Mouse (Mus musculus): ENCODE measurements around the gene Fbxo8. TPM values are rescaled to one million over a fixed set of nuclear protein-coding genes. Genes with fewer than 3 reads are reported as not detected.
A peak's percentile ranks its signal among the peaks of the same experiment; 100 is the strongest.

The Fbxo8 gene
- 28.7 and 32.8 TPM in 2 replicates for polyA plus RNA-seq (2011; ENCODE audit: insufficient read length, low read depth, missing spikeins)

GRCm38 (mm10) chr8:56550558-56551360 lies at the start of gene Fbxo8, which contains the start of gene Cep44:
Fbxo8 (plus strand) TSS chr8:56551090.
Cep44 (minus strand) TSS chr8:56551047.
- TF ChIP-seq CTCF (IDR thresholded peaks at IDR 0.05; ENCODE audit: borderline replicate concordance, insufficient read depth, low read length) (no peak), POLR2A (IDR thresholded peaks at IDR 0.05; ENCODE audit: low read depth, low read length) (0 out of 2 replicates have a peak, but pooled peaks have one; percentile 36)
- H3K4me1 ChIP-seq (ENCODE audit: control insufficient read depth, insufficient read depth, low read length) = no peaks in the 10 kb centered on the region; the same call in 1 of the 2 replicates
- peak within 1 kb of the TSS; percentile 53 for H3K27ac ChIP-seq (ENCODE audit: insufficient read depth, low read length)
- H3K4me3 ChIP-seq (ENCODE audit: insufficient read depth, low read length) = peak within 1 kb of the TSS; percentile 88

- H3K4me1 ChIP-seq (ENCODE audit: control insufficient read depth, insufficient read depth, low read length) = no peaks in the 10 kb centered on the region
- H3K27ac ChIP-seq (ENCODE audit: insufficient read depth, low read length) = no peak overlapping the region
- H3K4me3 ChIP-seq (ENCODE audit: insufficient read depth, low read length) = no peak overlapping the region
- no peak for TF ChIP-seq CTCF (IDR thresholded peaks at IDR 0.05; ENCODE audit: borderline replicate concordance, insufficient read depth, low read length)
- TF ChIP-seq POLR2A (IDR thresholded peaks at IDR 0.05; ENCODE audit: low read depth, low read length) = no peak
Observed at GRCm38 (mm10) chr8:56501911-56502310, 49.0 kb upstream of the Fbxo8 start.

- TF ChIP-seq CTCF (IDR thresholded peaks at IDR 0.05; ENCODE audit: borderline replicate concordance, insufficient read depth, low read length) = no peak
- TF ChIP-seq POLR2A (IDR thresholded peaks at IDR 0.05; ENCODE audit: low read depth, low read length) = no peak
- H3K4me1 ChIP-seq (ENCODE audit: control insufficient read depth, insufficient read depth, low read length) = no peaks in the 10 kb centered on the region
- H3K27ac ChIP-seq (ENCODE audit: insufficient read depth, low read length) = no peak overlapping the region
- H3K4me3 ChIP-seq (ENCODE audit: insufficient read depth, low read length) = no peak overlapping the region
Observed at GRCm38 (mm10) chr8:56508318-56508951, 42.5 kb upstream of the Fbxo8 start.

GRCm38 (mm10) chr8:56508952-56509479 lies 41.9 kb upstream of the Fbxo8 start:
- no peak for TF ChIP-seq CTCF (IDR thresholded peaks at IDR 0.05; ENCODE audit: borderline replicate concordance, insufficient read depth, low read length)
- no peak overlapping the region for H3K27ac ChIP-seq (ENCODE audit: insufficient read depth, low read length)

GRCm38 (mm10) chr8:56518848-56519247 lies 32.0 kb upstream of the Fbxo8 start:
- Histone ChIP-seq H3K27ac (ENCODE audit: insufficient read depth, low read length) (no peak overlapping the region), H3K4me1 (ENCODE audit: control insufficient read depth, insufficient read depth, low read length) (no peaks in the 10 kb centered on the region), H3K4me3 (ENCODE audit: insufficient read depth, low read length) (no peak overlapping the region)
- no peak for TF ChIP-seq POLR2A (IDR thresholded peaks at IDR 0.05; ENCODE audit: low read depth, low read length)
- no peak for TF ChIP-seq CTCF (IDR thresholded peaks at IDR 0.05; ENCODE audit: borderline replicate concordance, insufficient read depth, low read length)

More at GRCm38 (mm10) chr8:56508952-56509479, 41.9 kb upstream of the Fbxo8 start:
- Histone ChIP-seq H3K4me1 (ENCODE audit: control insufficient read depth, insufficient read depth, low read length) (no peaks in the 10 kb centered on the region), H3K4me3 (ENCODE audit: insufficient read depth, low read length) (no peak overlapping the region)

GRCm38 (mm10) chr8:56520249-56520648 lies 30.6 kb upstream of the Fbxo8 start:
- no peak overlapping the region for H3K27ac ChIP-seq (ENCODE audit: insufficient read depth, low read length)
- H3K4me1 ChIP-seq (ENCODE audit: control insufficient read depth, insufficient read depth, low read length) = no peaks in the 10 kb centered on the region
- no peak for TF ChIP-seq POLR2A (IDR thresholded peaks at IDR 0.05; ENCODE audit: low read depth, low read length)
- TF ChIP-seq CTCF (IDR thresholded peaks at IDR 0.05; ENCODE audit: borderline replicate concordance, insufficient read depth, low read length) = no peak
- H3K4me3 ChIP-seq (ENCODE audit: insufficient read depth, low read length) = no peak overlapping the region

- no peak for TF ChIP-seq POLR2A (IDR thresholded peaks at IDR 0.05; ENCODE audit: low read depth, low read length)
- TF ChIP-seq CTCF (IDR thresholded peaks at IDR 0.05; ENCODE audit: borderline replicate concordance, insufficient read depth, low read length) = no peak
- Histone ChIP-seq H3K4me1 (ENCODE audit: control insufficient read depth, insufficient read depth, low read length) (no peaks in the 10 kb centered on the region), H3K4me3 (ENCODE audit: insufficient read depth, low read length) (no peak overlapping the region), H3K27ac (ENCODE audit: insufficient read depth, low read length) (no peak overlapping the region)
Observed at GRCm38 (mm10) chr8:56521051-56521450, 29.8 kb upstream of the Fbxo8 start.

- TF ChIP-seq CTCF (IDR thresholded peaks at IDR 0.05; ENCODE audit: borderline replicate concordance, insufficient read depth, low read length) (no peak), POLR2A (IDR thresholded peaks at IDR 0.05; ENCODE audit: low read depth, low read length) (no peak)
- no peaks in the 10 kb centered on the region for H3K4me1 ChIP-seq (ENCODE audit: control insufficient read depth, insufficient read depth, low read length)
- H3K4me3 ChIP-seq (ENCODE audit: insufficient read depth, low read length) = no peak overlapping the region
- H3K27ac ChIP-seq (ENCODE audit: insufficient read depth, low read length) = peak overlapping the region; percentile 38; the same call in 1 of the 2 replicates
Observed at GRCm38 (mm10) chr8:56528869-56529268, 22.0 kb upstream of the Fbxo8 start.

- TF ChIP-seq CTCF (IDR thresholded peaks at IDR 0.05; ENCODE audit: borderline replicate concordance, insufficient read depth, low read length) = peak; percentile 84
- TF ChIP-seq POLR2A (IDR thresholded peaks at IDR 0.05; ENCODE audit: low read depth, low read length) = no peak
- Histone ChIP-seq H3K4me3 (ENCODE audit: insufficient read depth, low read length) (no peak overlapping the region), H3K27ac (ENCODE audit: insufficient read depth, low read length) (no peak overlapping the region), H3K4me1 (ENCODE audit: control insufficient read depth, insufficient read depth, low read length) (no peaks in the 10 kb centered on the region)
Observed at GRCm38 (mm10) chr8:56530359-56530758, 20.5 kb upstream of the Fbxo8 start.

Data from embryonic fibroblast, embryonic 13.5 days (primary cell).